Mouse (Mus musculus) E14TG2a.4 (cell line): ENCODE measurements around the gene Rftn1.

Experiments
- CTCF ChIP-seq: conservative IDR thresholded peaks from 2 replicates; pipeline ENCODE4 v1.5.1; 2014; ENCODE audit warnings: low read length
- POU5F1 ChIP-seq: IDR thresholded peaks from 2 replicates; pipeline ENCODE4 v1.6.1; 2014; ENCODE audit warnings: low read length, borderline replicate concordance

GRCm38 (mm10) chr17:50054586-50054985 lies 135.9 kb downstream of the Rftn1 start:
- no peak for TF ChIP-seq CTCF
- TF ChIP-seq POU5F1, result no peak
